Mouse (Mus musculus) embryonic fibroblast, embryonic 13.5 days (primary cell): ENCODE results near the gene Zfp536.

Experiments
- CTCF ChIP-seq: IDR thresholded peaks from 2 replicates; pipeline ENCODE4 v1.5.1; 2011; ENCODE audit warnings: mild to moderate bottlenecking, control low read depth, low read length, moderate library complexity, borderline replicate concordance; ENCODE audit not compliant: insufficient read depth
- POLR2A ChIP-seq: IDR thresholded peaks from 2 replicates; pipeline ENCODE4 v1.6.1; 2011; ENCODE audit warnings: low read depth, mild to moderate bottlenecking, control low read depth, low read length, moderate library complexity

- TF ChIP-seq CTCF (no peak), POLR2A (no peak)
Measured at GRCm38 (mm10) chr7:37490312-37490711, 283.1 kb downstream of the Zfp536 start.
